Mouse (Mus musculus) forebrain, embryonic 14.5 days (tissue): Measurements from ENCODE around the gene L3mbtl2. TPM values are rescaled to one million over a fixed set of nuclear protein-coding genes. Genes with fewer than 3 reads are reported as not detected.

ENCODE experiments used
- ATAC-seq: fragments of 200-750 bp; cut with Nextera tagmentation; 2 replicates; pipeline ENCODE4 v1.8.0; 2017; ENCODE audit warnings: mild to moderate bottlenecking, moderate library complexity
- DNase-seq: peaks from one replicate; pipeline ENCODE4 v3.0.0-alpha.2; 2015; ENCODE audit warnings: low spot score
- H3K27ac ChIP-seq: fragments of 300-500 bp; sonication (generic); 2 replicates; pipeline ENCODE4 v1.5.1; 2014; ENCODE audit warnings: low read depth, mild to moderate bottlenecking, control low read depth, low read length, moderate library complexity
- H3K27me3 ChIP-seq: fragments of 300-500 bp; sonication (generic); replicated peaks from 2 replicates; pipeline ENCODE4 v1.6.1; 2014; ENCODE audit warnings: low read length, control low read depth, mixed read lengths; ENCODE audit not compliant: control insufficient read depth, insufficient read depth
- H3K36me3 ChIP-seq: fragments of 300-500 bp; sonication (generic); 2 replicates; pipeline ENCODE4 v1.6.1; 2014; ENCODE audit warnings: low read length, control low read depth; ENCODE audit not compliant: control insufficient read depth, insufficient read depth
- H3K4me1 ChIP-seq: fragments of 300-500 bp; sonication (generic); 2 replicates; pipeline ENCODE4 v1.6.1; 2014; ENCODE audit warnings: antibody characterized with exemption, low read length, control low read depth; ENCODE audit not compliant: control insufficient read depth, insufficient read depth
- H3K4me2 ChIP-seq: fragments of 300-500 bp; sonication (generic); 2 replicates; pipeline ENCODE4 v1.6.1; 2014; ENCODE audit warnings: mild to moderate bottlenecking, control low read depth, low read length
- H3K4me3 ChIP-seq: fragments of 300-500 bp; sonication (generic); 2 replicates; pipeline ENCODE4 v1.5.1; 2014; ENCODE audit warnings: low read depth, low read length, control low read depth
- H3K9ac ChIP-seq: fragments of 300-500 bp; sonication (generic); 2 replicates; pipeline ENCODE4 v1.6.1; 2014; ENCODE audit warnings: mild to moderate bottlenecking, low read length, control low read depth, moderate library complexity
- H3K9me3 ChIP-seq: fragments of 300-500 bp; sonication (generic); replicated peaks from 2 replicates; pipeline ENCODE4 v1.6.1; 2016; ENCODE audit warnings: low read length, control low read depth, mixed read lengths; ENCODE audit not compliant: control insufficient read depth
- WGBS: fragments of 180-500 bp; shearing (Covaris S2); extraction: QIAGEN DNeasy Blood & Tissue Kit; methylation state at CpG from one replicate; pipeline ENCODE4 v1.1.7; 2014; 5-methylcytosine and 5-hydroxymethylcytosine counted together
- polyA plus RNA-seq: library from polyadenylated mRNA; unstranded; fragments of >200 nt; fragmentation: Nextera tagmentation; extraction: Ambion mirVana; gene quantifications from 2 replicates; pipeline ENCODE4 v1.2.1, GENCODE M21; 2014

The L3mbtl2 gene
- 21.6 and 25.0 TPM in 2 replicates for polyA plus RNA-seq

GRCm38 (mm10) chr15:81663697-81664561 lies at the start of gene L3mbtl2:
Gene L3mbtl2, plus strand, starts transcription at chr15:81663889.
- WGBS = under 1% methylated on average over 55 of the region's 55 CpGs
- peak within 1 kb of the TSS; percentile 89 for H3K4me2 ChIP-seq
- ATAC-seq = peak; percentile 100

DNA sequence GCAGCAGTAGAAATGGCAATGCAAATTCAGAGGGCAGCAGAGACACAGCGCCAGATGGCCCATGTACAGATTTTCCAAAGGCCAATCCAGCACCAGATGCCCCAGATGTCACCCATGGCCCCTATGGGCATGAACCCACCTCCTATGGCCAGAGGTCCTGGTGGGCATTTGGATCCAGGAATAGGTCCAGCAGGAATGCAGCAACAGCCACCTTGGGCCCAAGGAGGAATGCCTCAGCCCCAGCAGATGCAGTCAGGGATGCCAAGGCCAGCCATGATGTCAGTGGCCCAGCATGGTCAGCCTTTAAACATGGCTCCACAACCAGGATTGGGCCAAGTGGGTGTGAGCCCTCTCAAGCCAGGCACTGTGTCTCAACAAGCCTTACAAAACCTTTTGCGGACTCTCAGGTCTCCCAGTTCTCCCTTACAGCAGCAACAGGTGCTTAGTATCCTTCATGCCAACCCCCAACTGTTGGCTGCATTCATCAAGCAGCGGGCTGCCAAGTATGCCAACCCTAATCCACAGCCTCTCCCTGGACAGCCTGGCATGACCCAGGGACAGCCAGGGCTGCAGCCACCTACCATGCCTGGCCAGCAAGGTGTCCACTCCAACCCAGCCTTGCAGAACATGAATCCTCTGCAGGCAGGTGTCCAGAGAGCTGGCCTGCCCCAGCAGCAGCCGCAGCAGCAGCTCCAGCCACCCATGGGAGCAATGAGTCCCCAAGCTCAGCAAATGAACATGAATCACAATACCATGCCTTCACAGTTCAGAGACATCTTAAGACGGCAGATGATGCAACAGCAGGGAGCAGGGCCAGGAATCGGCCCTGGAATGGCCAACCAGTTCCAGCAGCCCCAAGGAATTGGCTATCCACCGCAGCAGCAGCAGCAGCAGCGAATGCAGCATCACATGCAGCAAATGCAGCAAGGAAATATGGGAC lies 13.9 kb upstream of the L3mbtl2 start:
- ATAC-seq (no peak), DNase-seq (no peak)
- WGBS = 96% methylated on average over 8 of the region's 8 CpGs

More at GRCm38 (mm10) chr15:81663697-81664561, at the start of gene L3mbtl2:
- peak within 1 kb of the TSS; percentile 87 for H3K4me3 ChIP-seq
- H3K9ac ChIP-seq = peak within 1 kb of the TSS; percentile 65
- H3K36me3 ChIP-seq = peaks cover 19% of the 10 kb centered on the region
- H3K27me3 ChIP-seq = no peaks in the 10 kb centered on the region
- peak within 1 kb of the TSS; percentile 27; the same call in 1 of the 2 replicates for H3K27ac ChIP-seq
- peak; percentile 97 for DNase-seq
- H3K4me1 ChIP-seq = peaks cover 7% of the 10 kb centered on the region
- no peaks in the 10 kb centered on the region for H3K9me3 ChIP-seq

DNA sequence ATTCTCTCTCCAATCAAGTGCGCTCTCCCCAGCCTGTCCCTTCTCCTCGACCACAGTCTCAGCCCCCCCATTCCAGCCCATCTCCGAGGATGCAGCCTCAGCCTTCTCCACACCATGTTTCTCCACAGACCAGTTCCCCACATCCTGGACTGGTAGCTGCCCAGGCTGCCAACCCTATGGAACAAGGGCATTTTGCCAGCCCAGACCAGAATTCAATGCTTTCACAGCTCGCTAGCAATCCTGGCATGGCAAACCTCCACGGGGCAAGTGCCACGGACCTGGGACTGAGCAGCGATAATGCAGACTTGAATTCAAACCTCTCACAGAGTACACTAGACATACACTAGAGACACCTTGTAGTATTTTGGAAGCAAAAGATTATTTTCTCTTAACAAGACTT lies 13.1 kb upstream of the L3mbtl2 start:
- no peak for ATAC-seq

More for the DNA sequence above, 13.9 kb upstream of the L3mbtl2 start:
- Histone ChIP-seq H3K27me3 (no peaks in the 10 kb centered on the region), H3K4me1 (no peaks in the 10 kb centered on the region), H3K9me3 (no peaks in the 10 kb centered on the region), H3K36me3 (peaks cover 73% of the 10 kb centered on the region), H3K4me3 (no peak overlapping the region), H3K27ac (no peak overlapping the region), H3K9ac (no peak overlapping the region), H3K4me2 (no peak overlapping the region)

GRCm38 (mm10) chr15:81661701-81662100 lies 2.0 kb upstream of the L3mbtl2 start:
- DNase-seq (no peak), ATAC-seq (no peak)
- H3K4me3 ChIP-seq = no peak overlapping the region
- WGBS = 87% methylated on average over 2 of the region's 2 CpGs
- H3K27me3 ChIP-seq = no peaks in the 10 kb centered on the region
- H3K4me2 ChIP-seq = no peak overlapping the region
- H3K9ac ChIP-seq = no peak overlapping the region
- no peaks in the 10 kb centered on the region for H3K9me3 ChIP-seq
- no peak overlapping the region for H3K27ac ChIP-seq
- H3K4me1 ChIP-seq = peaks cover 7% of the 10 kb centered on the region
- H3K36me3 ChIP-seq = no peaks in the 10 kb centered on the region

More for the DNA sequence above, 13.1 kb upstream of the L3mbtl2 start:
- Histone ChIP-seq H3K27ac (no peak overlapping the region), H3K9me3 (no peaks in the 10 kb centered on the region), H3K36me3 (peaks cover 64% of the 10 kb centered on the region), H3K4me2 (no peak overlapping the region), H3K4me1 (no peaks in the 10 kb centered on the region), H3K4me3 (no peak overlapping the region), H3K9ac (no peak overlapping the region), H3K27me3 (no peaks in the 10 kb centered on the region)
- peak; percentile 35 for DNase-seq
- WGBS = 77% methylated on average over 7 of the region's 7 CpGs

DNA sequence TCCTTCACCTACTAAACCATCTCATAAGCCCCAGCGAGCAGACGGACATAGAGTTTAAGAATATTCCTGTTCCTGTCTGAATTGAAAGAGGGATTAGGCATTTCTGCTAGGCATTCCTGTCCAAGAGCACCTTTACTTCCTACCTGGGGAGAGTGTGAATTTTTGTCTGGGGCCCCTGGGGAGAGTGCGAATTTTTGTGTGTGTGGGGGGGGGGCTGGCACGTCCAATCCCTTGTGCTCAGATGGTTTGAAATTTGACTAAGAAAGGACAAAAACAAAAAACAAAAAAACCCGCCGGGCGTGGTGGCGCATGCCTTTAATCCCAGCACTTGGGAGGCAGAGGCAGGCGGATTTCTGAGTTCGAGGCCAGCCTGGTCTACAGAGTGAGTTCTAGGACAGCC lies 408 bp upstream of the L3mbtl2 start:
- Histone ChIP-seq H3K4me1 (peaks cover 7% of the 10 kb centered on the region), H3K27ac (no peak overlapping the region), H3K9ac (no peak overlapping the region), H3K4me2 (peak overlapping the region; percentile 89), H3K4me3 (peak overlapping the region; percentile 87), H3K36me3 (peaks cover 13% of the 10 kb centered on the region), H3K27me3 (no peaks in the 10 kb centered on the region), H3K9me3 (no peaks in the 10 kb centered on the region)
- ATAC-seq (no peak; the same call in 1 of the 2 replicates), DNase-seq (no peak)
- 61% methylated on average over 10 of the region's 10 CpGs for WGBS

DNA sequence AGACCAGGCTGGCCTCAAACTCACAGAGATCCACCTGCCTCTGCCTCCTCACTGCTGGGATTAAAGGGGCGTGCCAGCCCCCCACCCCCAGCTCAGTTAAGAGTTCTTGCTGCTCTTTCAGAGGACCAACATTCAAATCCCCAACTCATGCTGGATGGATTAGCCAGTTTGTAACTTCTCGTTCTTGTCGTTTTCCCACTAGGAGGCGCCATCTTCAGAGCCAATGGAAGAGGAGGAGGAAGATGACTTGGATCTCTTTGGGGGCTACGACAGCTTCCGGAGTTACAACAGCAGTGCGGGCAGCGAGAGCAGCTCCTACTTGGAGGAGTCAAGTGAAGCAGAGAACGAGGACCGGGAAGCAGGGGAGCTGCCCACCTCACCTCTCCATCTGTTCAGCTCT lies 3.3 kb downstream of the L3mbtl2 start:
- Histone ChIP-seq H3K27ac (no peak overlapping the region), H3K36me3 (peaks cover 40% of the 10 kb centered on the region), H3K4me3 (no peak overlapping the region), H3K4me2 (no peak overlapping the region), H3K27me3 (no peaks in the 10 kb centered on the region), H3K4me1 (peaks cover 7% of the 10 kb centered on the region), H3K9ac (no peak overlapping the region), H3K9me3 (no peaks in the 10 kb centered on the region)
- DNase-seq (no peak), ATAC-seq (no peak)
- WGBS = 90% methylated on average over 10 of the region's 10 CpGs

DNA sequence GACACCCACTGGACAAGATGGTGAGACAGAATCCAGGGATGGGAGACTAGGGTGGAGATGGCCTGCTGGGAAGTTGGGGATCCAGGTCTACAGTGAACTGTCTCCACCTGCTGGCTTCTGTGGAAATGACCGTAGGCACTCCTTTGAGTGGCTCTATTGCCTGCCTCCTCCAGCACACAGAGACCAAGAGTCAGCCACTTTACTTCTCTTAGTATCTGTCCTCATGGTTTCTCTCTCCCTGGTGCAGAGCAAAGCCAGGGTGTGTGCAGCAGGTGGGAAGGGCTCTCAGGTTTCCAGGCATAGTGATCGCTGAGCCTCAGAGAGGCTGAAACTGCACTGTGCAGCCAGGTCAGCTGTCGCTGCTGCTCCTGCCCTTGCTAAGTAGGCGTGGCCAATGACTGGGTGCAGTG lies 6.5 kb downstream of the L3mbtl2 start:
- 91% methylated on average over 4 of the region's 4 CpGs for WGBS
- H3K9ac ChIP-seq = no peak overlapping the region
- H3K36me3 ChIP-seq = peaks cover 56% of the 10 kb centered on the region
- peak; percentile 58 for DNase-seq
- H3K9me3 ChIP-seq = no peaks in the 10 kb centered on the region
- H3K27me3 ChIP-seq = no peaks in the 10 kb centered on the region
- no peak overlapping the region for H3K27ac ChIP-seq
- no peak for ATAC-seq
- no peak overlapping the region for H3K4me3 ChIP-seq
- no peaks in the 10 kb centered on the region; the same call in 1 of the 2 replicates for H3K4me1 ChIP-seq
- no peak overlapping the region for H3K4me2 ChIP-seq

DNA sequence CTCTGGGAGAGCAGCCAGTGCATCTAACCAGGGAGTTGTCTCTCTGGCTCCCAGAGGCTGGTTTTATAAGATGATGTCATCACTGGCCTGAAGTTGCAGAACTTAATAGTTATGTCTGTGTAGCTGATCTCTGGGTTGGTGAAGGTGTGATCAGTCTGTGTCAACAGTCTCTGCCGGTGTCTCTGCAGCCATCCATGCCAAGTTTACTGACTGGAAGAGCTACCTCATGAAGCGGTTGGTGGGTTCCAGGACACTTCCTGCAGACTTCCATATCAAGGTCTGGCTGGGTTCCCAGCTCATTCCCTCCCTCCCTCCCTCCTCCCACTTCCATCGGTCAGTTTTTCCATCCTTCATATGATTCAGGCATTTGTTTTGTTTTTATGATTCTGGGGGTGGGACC lies 12.9 kb downstream of the L3mbtl2 start:
- Histone ChIP-seq H3K9ac (no peak overlapping the region), H3K4me2 (no peak overlapping the region), H3K27ac (no peak overlapping the region), H3K36me3 (peaks cover 56% of the 10 kb centered on the region), H3K4me1 (no peaks in the 10 kb centered on the region), H3K9me3 (no peaks in the 10 kb centered on the region), H3K4me3 (no peak overlapping the region), H3K27me3 (no peaks in the 10 kb centered on the region)
- DNase-seq = no peak
- WGBS = 90% methylated on average over 3 of the region's 3 CpGs
- ATAC-seq = no peak
